Mouse (Mus musculus): ENCODE results near the gene Cdpf1. TPM values are rescaled to one million over a fixed set of nuclear protein-coding genes. Genes with fewer than 3 reads are reported as not detected.

Cdpf1 gene
- polyA plus RNA-seq, 1 experiment: 27.4 TPM

DNA sequence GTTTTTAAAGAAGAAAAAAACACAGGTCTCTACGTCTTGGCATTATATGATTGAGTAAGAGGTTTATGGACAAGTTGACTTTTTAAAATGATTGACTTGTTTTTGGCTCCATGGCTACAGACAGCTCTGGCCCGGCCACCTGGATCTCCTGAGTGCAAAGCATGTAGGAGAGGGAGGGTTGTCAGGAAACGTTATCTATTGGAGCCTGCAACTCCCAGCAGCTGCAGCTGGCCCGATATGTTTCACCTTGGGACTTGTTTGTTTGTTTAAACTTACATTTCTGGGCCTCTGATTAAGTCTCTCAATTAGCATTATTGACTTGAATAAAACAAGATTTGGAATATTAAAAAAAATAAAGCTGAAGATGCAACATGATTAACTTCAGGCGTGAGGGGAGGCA is 15.2 kb upstream of the Cdpf1 start:
- H3K27ac ChIP-seq (ENCODE audit: insufficient read depth, low read depth, low read length): no peak overlapping the region
- H3K27me3 ChIP-seq (ENCODE audit: control insufficient read depth, insufficient read depth, low read length): no peaks in the 10 kb centered on the region; the same call in 1 of the 2 replicates
- no peak overlapping the region for H3K4me3 ChIP-seq (ENCODE audit: low read depth, low read length)
- H3K4me1 ChIP-seq (ENCODE audit: control insufficient read depth, insufficient read depth, insufficient read length, low read length): peaks cover 7% of the 10 kb centered on the region; the same call in 1 of the 2 replicates
- H3K36me3 ChIP-seq (ENCODE audit: control insufficient read depth, insufficient read depth, low read length): no peaks in the 10 kb centered on the region
- 30% methylated on average over 5 of the region's 5 CpGs for WGBS
- TF ChIP-seq CTCF (IDR thresholded peaks at IDR 0.05; ENCODE audit: extremely low read depth, insufficient read length, insufficient replicate concordance, low read depth, low read length): no peak
- TF ChIP-seq POLR2A (IDR thresholded peaks at IDR 0.05; ENCODE audit: low read depth, low read length): no peak

DNA sequence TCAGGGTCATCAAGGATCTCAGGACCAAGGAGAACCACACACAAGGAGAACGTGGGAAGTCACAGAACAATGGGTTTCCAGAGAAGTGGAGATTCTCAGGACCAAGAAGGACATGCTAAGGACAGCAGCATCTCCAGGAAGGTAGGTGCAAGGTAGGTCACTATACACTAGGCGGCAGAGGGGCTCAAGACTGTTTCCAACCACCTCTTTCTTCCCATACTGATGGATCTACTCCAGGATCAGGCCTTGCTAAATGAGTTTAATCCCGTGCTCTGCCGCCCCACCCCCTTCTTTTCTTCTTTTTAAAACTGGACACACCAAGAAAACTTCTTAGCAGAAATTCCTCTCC is 10.5 kb upstream of the Cdpf1 start:
- WGBS: 22% methylated on average over 4 of the region's 4 CpGs
- no peak overlapping the region for H3K27ac ChIP-seq (ENCODE audit: insufficient read depth, low read depth, low read length)
- H3K27me3 ChIP-seq (ENCODE audit: control insufficient read depth, insufficient read depth, low read length): no peaks in the 10 kb centered on the region; the same call in 1 of the 2 replicates
- H3K4me1 ChIP-seq (ENCODE audit: control insufficient read depth, insufficient read depth, insufficient read length, low read length): peaks cover 3% of the 10 kb centered on the region; the same call in 1 of the 2 replicates
- TF ChIP-seq POLR2A (IDR thresholded peaks at IDR 0.05; ENCODE audit: low read depth, low read length): no peak
- peak; percentile 23; the same call in 1 of the 2 replicates for TF ChIP-seq CTCF (IDR thresholded peaks at IDR 0.05; ENCODE audit: extremely low read depth, insufficient read length, insufficient replicate concordance, low read depth, low read length)
- peak overlapping the region; percentile 52 for H3K4me3 ChIP-seq (ENCODE audit: low read depth, low read length)
- no peaks in the 10 kb centered on the region for H3K36me3 ChIP-seq (ENCODE audit: control insufficient read depth, insufficient read depth, low read length)

DNA sequence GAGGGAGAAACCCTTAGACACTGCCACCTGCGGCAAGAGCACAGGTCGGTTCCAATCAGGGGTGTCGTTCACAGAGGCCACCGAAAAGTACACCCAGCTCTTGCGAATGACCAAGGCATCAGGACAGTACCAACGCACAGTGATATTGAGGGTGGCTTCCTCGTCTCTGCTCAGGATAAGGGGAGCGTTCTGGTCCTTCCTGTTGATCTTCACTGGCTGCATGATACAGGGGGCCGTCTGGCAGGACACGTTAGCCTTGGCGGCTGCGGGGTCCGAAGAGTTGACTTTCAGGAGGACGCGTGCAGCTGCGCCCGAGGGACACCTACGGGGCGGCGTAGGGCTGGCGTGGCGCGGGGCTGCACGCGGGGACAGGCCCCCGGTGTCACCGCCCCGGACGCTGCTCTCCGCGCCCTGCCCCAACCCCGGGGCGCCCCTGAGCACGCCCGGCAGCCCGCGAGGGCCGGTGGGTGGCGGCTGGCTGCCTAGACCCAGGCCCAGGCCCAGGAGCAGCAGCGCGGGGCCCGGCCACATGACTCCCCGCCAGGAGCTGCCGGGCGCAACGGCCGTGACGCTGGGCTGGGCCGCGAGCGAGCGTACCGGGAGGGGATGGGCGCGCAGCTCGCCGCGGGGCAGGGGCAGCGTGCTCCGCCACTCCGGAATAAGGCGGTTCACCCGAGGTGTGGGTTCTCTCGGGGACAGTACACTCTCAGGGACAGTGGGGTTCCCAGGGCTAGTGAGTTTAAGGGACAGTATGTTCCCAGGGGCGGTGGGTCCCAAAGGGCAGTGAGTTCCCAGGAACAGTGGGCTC is 9.9 kb upstream of the Cdpf1 start, which contains the start of gene Pkdrej:
TSS of gene Pkdrej (minus strand) at position 532 of the 808 bp plus-strand sequence.
- Histone ChIP-seq H3K4me1 (ENCODE audit: control insufficient read depth, insufficient read depth, insufficient read length, low read length) (peaks cover 3% of the 10 kb centered on the region; the same call in 1 of the 2 replicates), H3K27me3 (ENCODE audit: control insufficient read depth, insufficient read depth, low read length) (no peaks in the 10 kb centered on the region; the same call in 1 of the 2 replicates), H3K36me3 (ENCODE audit: control insufficient read depth, insufficient read depth, low read length) (no peaks in the 10 kb centered on the region), H3K4me3 (ENCODE audit: low read depth, low read length) (peak within 1 kb of the TSS; percentile 52), H3K27ac (ENCODE audit: insufficient read depth, low read depth, low read length) (no peak within 1 kb of the TSS)
- TF ChIP-seq POLR2A (IDR thresholded peaks at IDR 0.05; ENCODE audit: low read depth, low read length): no peak
- no peak for TF ChIP-seq CTCF (IDR thresholded peaks at IDR 0.05; ENCODE audit: extremely low read depth, insufficient read length, insufficient replicate concordance, low read depth, low read length)
- WGBS: 2% methylated on average over 65 of the region's 65 CpGs

GRCm38 (mm10) chr15:85813428-85813827 is 1.9 kb upstream of the Cdpf1 start:
- no peaks in the 10 kb centered on the region for H3K36me3 ChIP-seq (ENCODE audit: control insufficient read depth, insufficient read depth, low read length)
- H3K27ac ChIP-seq (ENCODE audit: insufficient read depth, low read depth, low read length): no peak overlapping the region
- peaks cover 3% of the 10 kb centered on the region; the same call in 1 of the 2 replicates for H3K4me1 ChIP-seq (ENCODE audit: control insufficient read depth, insufficient read depth, insufficient read length, low read length)
- no peak overlapping the region for H3K4me3 ChIP-seq (ENCODE audit: low read depth, low read length)
- WGBS: 33% methylated on average over 10 of the region's 10 CpGs
- no peaks in the 10 kb centered on the region for H3K27me3 ChIP-seq (ENCODE audit: control insufficient read depth, insufficient read depth, low read length)
- TF ChIP-seq CTCF (IDR thresholded peaks at IDR 0.05; ENCODE audit: extremely low read depth, insufficient read length, insufficient replicate concordance, low read depth, low read length) (no peak), POLR2A (IDR thresholded peaks at IDR 0.05; ENCODE audit: low read depth, low read length) (no peak)

GRCm38 (mm10) chr15:85810806-85811521 is 533 bp downstream of the Cdpf1 start:
- no peaks in the 10 kb centered on the region for H3K27me3 ChIP-seq (ENCODE audit: control insufficient read depth, insufficient read depth, low read length)
- under 1% methylated on average over 36 of the region's 36 CpGs for WGBS
- H3K36me3 ChIP-seq (ENCODE audit: control insufficient read depth, insufficient read depth, low read length): peaks cover 5% of the 10 kb centered on the region; the same call in 1 of the 2 replicates
- peak overlapping the region; percentile 85 for H3K4me3 ChIP-seq (ENCODE audit: low read depth, low read length)
- peak; percentile 18; the same call in 1 of the 2 replicates for TF ChIP-seq CTCF (IDR thresholded peaks at IDR 0.05; ENCODE audit: extremely low read depth, insufficient read length, insufficient replicate concordance, low read depth, low read length)
- no peak for TF ChIP-seq POLR2A (IDR thresholded peaks at IDR 0.05; ENCODE audit: low read depth, low read length)
- H3K4me1 ChIP-seq (ENCODE audit: control insufficient read depth, insufficient read depth, insufficient read length, low read length): peaks cover 3% of the 10 kb centered on the region; the same call in 1 of the 2 replicates
- H3K27ac ChIP-seq (ENCODE audit: insufficient read depth, low read depth, low read length): peak overlapping the region; percentile 79

DNA sequence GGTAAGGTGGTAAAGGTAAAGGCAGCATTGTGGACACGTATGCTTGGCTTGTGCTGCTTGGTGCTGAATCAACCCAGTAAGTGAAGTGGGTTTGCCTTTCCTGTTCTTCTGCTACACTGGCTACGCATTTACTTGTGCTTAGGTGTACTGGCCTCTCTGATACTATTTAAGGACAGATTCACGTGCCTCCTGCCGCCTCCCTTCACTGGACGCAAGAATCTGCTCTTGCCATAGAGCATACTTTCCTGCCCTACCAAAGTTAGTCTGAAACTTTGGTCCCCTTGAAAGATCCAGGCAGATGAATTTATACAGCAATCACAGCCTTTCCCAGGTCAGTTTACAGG is 1.1 kb downstream of the Cdpf1 start:
- peaks cover 3% of the 10 kb centered on the region; the same call in 1 of the 2 replicates for H3K4me1 ChIP-seq (ENCODE audit: control insufficient read depth, insufficient read depth, insufficient read length, low read length)
- H3K4me3 ChIP-seq (ENCODE audit: low read depth, low read length): no peak overlapping the region
- H3K27me3 ChIP-seq (ENCODE audit: control insufficient read depth, insufficient read depth, low read length): no peaks in the 10 kb centered on the region
- TF ChIP-seq CTCF (IDR thresholded peaks at IDR 0.05; ENCODE audit: extremely low read depth, insufficient read length, insufficient replicate concordance, low read depth, low read length) (no peak), POLR2A (IDR thresholded peaks at IDR 0.05; ENCODE audit: low read depth, low read length) (no peak)
- H3K36me3 ChIP-seq (ENCODE audit: control insufficient read depth, insufficient read depth, low read length): peaks cover 5% of the 10 kb centered on the region; the same call in 1 of the 2 replicates
- WGBS: 45% methylated on average over 5 of the region's 5 CpGs
- H3K27ac ChIP-seq (ENCODE audit: insufficient read depth, low read depth, low read length): peak overlapping the region; percentile 79; the same call in 1 of the 2 replicates

- Histone ChIP-seq H3K27me3 (ENCODE audit: control insufficient read depth, insufficient read depth, low read length) (no peaks in the 10 kb centered on the region), H3K4me3 (ENCODE audit: low read depth, low read length) (no peak overlapping the region), H3K36me3 (ENCODE audit: control insufficient read depth, insufficient read depth, low read length) (peaks cover 7% of the 10 kb centered on the region; the same call in 1 of the 2 replicates), H3K27ac (ENCODE audit: insufficient read depth, low read depth, low read length) (no peak overlapping the region), H3K4me1 (ENCODE audit: control insufficient read depth, insufficient read depth, insufficient read length, low read length) (peaks cover 3% of the 10 kb centered on the region; the same call in 1 of the 2 replicates)
- 81% methylated on average over 12 of the region's 12 CpGs for WGBS
- TF ChIP-seq POLR2A (IDR thresholded peaks at IDR 0.05; ENCODE audit: low read depth, low read length): no peak
- TF ChIP-seq CTCF (IDR thresholded peaks at IDR 0.05; ENCODE audit: extremely low read depth, insufficient read length, insufficient replicate concordance, low read depth, low read length): no peak
These were observed 2.4 kb downstream of the Cdpf1 start for GRCm38 (mm10) chr15:85809091-85809490.
